ENCODE assay signal across 13 mouse cellular contexts in genomic region chr3:50881437-50882248, GRCm38 (mm10).
A peak's percentile ranks its signal among the peaks of the same experiment; 100 is the strongest.
DNase-seq lines count a peak whose midpoint lies in the region; ATAC-seq and TF ChIP-seq lines count a peak whose summit lies in the region.
"Had no signal": no experiment of that assay in that cellular context is flagged by ENCODE, and none has a peak within 500 bp of the region (broad histone marks: within the 10 kb centered on the region; RNA-seq: fewer than 3 reads in every experiment).

No protein-coding gene starts in this region.

- peak overlapping the region; percentile 78 for H3K27ac ChIP-seq in forebrain, embryonic 12.5 days
- H3K27ac ChIP-seq in hindbrain, postnatal 0 days = peak overlapping the region; percentile 76; the same call in 1 of the 2 replicates
- peak overlapping the region; percentile 19 for H3K27ac ChIP-seq in neural tube, embryonic 13.5 days (replicated peaks)
- H3K27ac ChIP-seq: embryonic facial prominence, embryonic 15.5 days had no signal

- no peak overlapping the region for H3K9ac ChIP-seq in forebrain, embryonic 12.5 days
- no peak overlapping the region for H3K9ac ChIP-seq in hindbrain, postnatal 0 days (replicated peaks; ENCODE audit: low read length)
- H3K9ac ChIP-seq in neural tube, embryonic 13.5 days = no peak overlapping the region
- H3K9ac ChIP-seq: embryonic facial prominence, embryonic 15.5 days had no signal

- peak overlapping the region; percentile 31 for H3K4me2 ChIP-seq in forebrain, embryonic 12.5 days
- no peak overlapping the region for H3K4me2 ChIP-seq in hindbrain, postnatal 0 days (ENCODE audit: low read depth, low read length)
- H3K4me2 ChIP-seq in neural tube, embryonic 13.5 days = peak overlapping the region; percentile 27; the same call in 1 of the 2 replicates
- H3K4me2 ChIP-seq: embryonic facial prominence, embryonic 15.5 days had no signal

- H3K4me1 ChIP-seq in forebrain, embryonic 12.5 days = peaks cover 20% of the 10 kb centered on the region
- peaks cover 7% of the 10 kb centered on the region; the same call in 1 of the 2 replicates for H3K4me1 ChIP-seq in hindbrain, postnatal 0 days (ENCODE audit: insufficient read depth, low read length)
- H3K4me1 ChIP-seq in neural tube, embryonic 13.5 days (replicated peaks) = peaks cover 16% of the 10 kb centered on the region
- H3K4me1 ChIP-seq: embryonic facial prominence, embryonic 15.5 days had no signal

- peak; percentile 74 for DNase-seq in heart, adult 11 months
- no peak for DNase-seq in heart, adult 8-10 months (ENCODE audit: low spot score)
- peak; percentile 22 for DNase-seq in hindbrain, postnatal 0 days (ENCODE audit: low spot score)
- no peak for DNase-seq in heart, adult 9 months (ENCODE audit: low spot score in 2 of 2)
- DNase-seq in urinary bladder, postnatal 36 days (ENCODE audit: low spot score in 2 of 2) = no peak
- no peak for DNase-seq in left cerebral cortex, postnatal 25 days (ENCODE audit: low spot score in 2 of 2)
- DNase-seq: adrenal gland, adult 2 months; cerebellum, adult 11 months; kidney, adult 18-20 months; lung, postnatal 10 days had no signal

- no peak overlapping the region for H3K4me3 ChIP-seq in forebrain, embryonic 12.5 days (replicated peaks)
- no peak overlapping the region for H3K4me3 ChIP-seq in hindbrain, postnatal 0 days (ENCODE audit: low read length)
- no peak overlapping the region for H3K4me3 ChIP-seq in neural tube, embryonic 13.5 days
- H3K4me3 ChIP-seq: embryonic facial prominence, embryonic 15.5 days had no signal

- intact Hi-C loops in left cerebral cortex, postnatal 25 days (cut with DNase I) = loop anchor here (10.0 kb wide), 1 partner anchor 457 kb away; no protein-coding TSS in a partner anchor

- 5% methylated on average over 9 of the region's 9 CpGs for WGBS in forebrain, embryonic 12.5 days
- 18% methylated on average over 9 of the region's 9 CpGs for WGBS in hindbrain, postnatal 0 days
- WGBS in neural tube, embryonic 13.5 days = 7% methylated on average over 9 of the region's 9 CpGs

- no peaks in the 10 kb centered on the region for H3K9me3 ChIP-seq in forebrain, embryonic 12.5 days
- no peaks in the 10 kb centered on the region for H3K9me3 ChIP-seq in hindbrain, postnatal 0 days (ENCODE audit: low read length)
- no peaks in the 10 kb centered on the region for H3K9me3 ChIP-seq in neural tube, embryonic 13.5 days
- H3K9me3 ChIP-seq: embryonic facial prominence, embryonic 15.5 days had no signal

- no peaks in the 10 kb centered on the region for H3K36me3 ChIP-seq in forebrain, embryonic 12.5 days (replicated peaks)
- H3K36me3 ChIP-seq in hindbrain, postnatal 0 days (ENCODE audit: insufficient read depth, low read length) = no peaks in the 10 kb centered on the region
- H3K36me3 ChIP-seq in neural tube, embryonic 13.5 days = no peaks in the 10 kb centered on the region
- H3K36me3 ChIP-seq: embryonic facial prominence, embryonic 15.5 days had no signal

- no peaks in the 10 kb centered on the region for H3K27me3 ChIP-seq in forebrain, embryonic 12.5 days
- H3K27me3 ChIP-seq in hindbrain, postnatal 0 days (ENCODE audit: insufficient read depth, low read length) = no peaks in the 10 kb centered on the region
- no peaks in the 10 kb centered on the region for H3K27me3 ChIP-seq in neural tube, embryonic 13.5 days
- H3K27me3 ChIP-seq: embryonic facial prominence, embryonic 15.5 days had no signal

- peak; percentile 75 for ATAC-seq in forebrain, embryonic 12.5 days (ENCODE audit: low FRiP score)
- peak; percentile 60; the same call in 1 of the 2 replicates for ATAC-seq in hindbrain, postnatal 0 days
- peak; percentile 55 for ATAC-seq in neural tube, embryonic 13.5 days (ENCODE audit: low read depth)

- no peak for TF ChIP-seq CTCF in hindbrain, postnatal 0 days (IDR thresholded peaks at IDR 0.05; ENCODE audit: low read depth)

Comparison
In these comparisons a context has a peak if more than half of its experiments do, and no peak if none do; other contexts are left out.
1. DNase-seq: peak in heart, adult 11 months (single experiment) and hindbrain, postnatal 0 days (single experiment); none in heart, adult 8-10 months (single experiment), heart, adult 9 months (0 of 2), urinary bladder, postnatal 36 days (0 of 2) and left cerebral cortex, postnatal 25 days (0 of 2).
2. H3K27ac ChIP-seq: peak in every context shown above with its lines; median percentile 78 in forebrain, embryonic 12.5 days; 76 in hindbrain, postnatal 0 days; 19 in neural tube, embryonic 13.5 days.
3. Peak in every context shown above with its lines, with median percentiles within 50 percentile points of each other: ATAC-seq.